Mouse (Mus musculus) lung, embryonic 14.5 days (tissue): ENCODE results near the gene Snw1. TPM values are rescaled to one million over a fixed set of nuclear protein-coding genes. Genes with fewer than 3 reads are reported as not detected.
"Not testable (repeated sequence)": the region's sequence is repeated elsewhere in the genome, so short reads cannot be mapped to it uniquely, and the experiment has no call there.

Experiments
- ATAC-seq: fragments of 200-750 bp; cut with Nextera tagmentation; 2 replicates; pipeline ENCODE4 v1.8.0; 2017; ENCODE audit warnings: mild to moderate bottlenecking, moderate TSS enrichment, moderate library complexity; ENCODE audit not compliant: insufficient read depth
- DNase-seq: peaks from one replicate; pipeline ENCODE4 v3.0.0-alpha.2; 2015
- H3K27ac ChIP-seq: fragments of 300-500 bp; sonication (generic); 2 replicates; pipeline ENCODE4 v1.5.1; 2014; ENCODE audit warnings: low read depth, mild to moderate bottlenecking, moderate library complexity
- H3K27me3 ChIP-seq: fragments of 300-500 bp; sonication (generic); 2 replicates; pipeline ENCODE4 v1.6.1; 2014; ENCODE audit warnings: low read length, control low read depth; ENCODE audit not compliant: insufficient read depth
- H3K36me3 ChIP-seq: fragments of 300-500 bp; sonication (generic); 2 replicates; pipeline ENCODE4 v1.6.1; 2014; ENCODE audit warnings: control low read depth; ENCODE audit not compliant: insufficient read depth
- H3K4me1 ChIP-seq: fragments of 300-500 bp; sonication (generic); 2 replicates; pipeline ENCODE4 v1.6.1; 2014; ENCODE audit warnings: antibody characterized with exemption, control low read depth; ENCODE audit not compliant: insufficient read depth
- H3K4me2 ChIP-seq: fragments of 300-500 bp; sonication (generic); 2 replicates; pipeline ENCODE4 v1.6.1; 2014; ENCODE audit warnings: mild to moderate bottlenecking
- H3K4me3 ChIP-seq: fragments of 300-500 bp; sonication (generic); 2 replicates; pipeline ENCODE4 v1.5.1; 2014; ENCODE audit warnings: low read depth, low read length
- H3K9ac ChIP-seq: fragments of 300-500 bp; sonication (generic); 2 replicates; pipeline ENCODE4 v1.6.1; 2014
- H3K9me3 ChIP-seq: fragments of 300-500 bp; sonication (generic); 2 replicates; pipeline ENCODE4 v1.6.1; 2016; ENCODE audit warnings: low read depth, low read length, control low read depth
- CTCF ChIP-seq: IDR thresholded peaks from 2 replicates; pipeline ENCODE4 v1.5.1; 2016; ENCODE audit warnings: antibody characterized with exemption, low read depth
- WGBS: fragments of 180-500 bp; shearing (Covaris S2); extraction: QIAGEN DNeasy Blood & Tissue Kit; methylation state at CpG from one replicate; pipeline ENCODE4 v1.1.7; 2014; 5-methylcytosine and 5-hydroxymethylcytosine counted together
- polyA plus RNA-seq: library from polyadenylated mRNA; unstranded; fragments of >200 nt; fragmentation: Nextera tagmentation; extraction: Ambion mirVana; gene quantifications from 2 replicates; pipeline ENCODE4 v1.2.1, GENCODE M21; 2014

The Snw1 gene
- 126 and 131 TPM in 2 replicates for polyA plus RNA-seq

DNA sequence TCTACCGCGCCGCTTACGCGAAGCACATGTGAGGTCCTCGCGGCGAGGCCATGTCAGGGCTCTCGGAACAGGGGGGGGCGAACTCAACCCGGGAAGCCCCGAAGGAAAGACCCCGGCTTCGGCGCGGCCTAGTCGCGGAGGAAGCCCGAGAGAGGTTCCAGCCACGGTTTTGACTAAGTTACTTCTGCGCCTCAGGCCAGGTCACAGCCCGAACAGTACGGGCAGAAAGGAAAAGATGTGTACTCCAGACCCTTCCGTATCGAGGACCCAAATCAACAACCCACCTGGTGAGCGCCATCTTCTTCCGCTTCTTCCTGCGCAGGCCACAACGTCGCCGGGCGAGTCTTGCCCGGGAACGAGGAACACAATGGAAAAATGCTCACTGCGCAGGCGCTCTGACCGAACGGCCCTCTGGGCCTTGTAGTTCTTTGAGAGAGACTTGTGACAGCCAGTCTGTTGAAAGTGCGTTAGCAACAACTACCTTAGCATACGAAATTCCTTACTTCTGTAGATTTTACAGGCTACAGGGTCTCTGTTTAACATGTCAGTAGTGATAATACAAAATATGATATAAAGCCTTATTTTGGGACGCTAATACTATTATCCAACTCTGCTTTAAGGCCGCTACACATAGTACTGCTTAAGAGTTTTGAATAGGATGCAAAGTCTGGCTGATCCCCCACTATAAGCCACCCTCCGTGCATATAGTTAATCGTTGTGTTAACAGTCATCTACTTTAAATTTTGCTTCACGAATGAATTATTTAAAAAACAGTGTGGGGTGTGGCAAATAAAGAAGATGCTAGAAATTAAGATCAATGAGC is at the start of gene Snw1:
Gene Snw1 (minus strand): TSS at position 311 of the 823 bp plus-strand sequence.
- Histone ChIP-seq H3K9me3 (no peaks in the 10 kb centered on the region), H3K27me3 (no peaks in the 10 kb centered on the region), H3K9ac (peak within 1 kb of the TSS; percentile 93), H3K4me1 (0 out of 2 replicates have a peak, but pooled peaks cover 4% of the 10 kb centered on the region), H3K4me3 (peak within 1 kb of the TSS; percentile 85), H3K36me3 (peaks cover 18% of the 10 kb centered on the region), H3K4me2 (peak within 1 kb of the TSS; percentile 78), H3K27ac (peak within 1 kb of the TSS; percentile 86)
- no peak for TF ChIP-seq CTCF
- ATAC-seq (peak; percentile 97), DNase-seq (peak; percentile 99)
- 3% methylated on average over 45 of the region's 45 CpGs for WGBS

DNA sequence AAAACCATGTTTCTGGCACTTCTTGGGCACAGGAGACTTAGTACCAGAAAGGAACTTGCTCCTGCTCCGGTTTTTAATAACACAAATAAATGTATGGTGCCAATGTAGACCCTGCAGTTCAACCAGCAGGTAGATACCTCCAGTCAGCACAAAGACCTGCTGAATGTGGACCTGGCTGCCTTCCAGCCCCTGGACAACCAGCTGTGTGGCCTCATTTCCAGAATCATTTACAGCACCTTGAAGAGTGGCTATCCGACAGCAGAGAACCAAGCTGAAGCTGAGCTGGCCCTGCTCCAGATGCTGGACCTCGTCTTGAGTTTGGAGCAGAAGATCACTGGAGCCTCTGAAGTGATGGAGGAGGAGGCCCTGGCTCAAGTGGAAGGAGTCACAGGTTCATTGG is 47.5 kb upstream of the Snw1 start:
- H3K9me3 ChIP-seq, H3K9ac ChIP-seq, H3K36me3 ChIP-seq, H3K27me3 ChIP-seq, ATAC-seq, H3K4me1 ChIP-seq, H3K4me3 ChIP-seq, H3K4me2 ChIP-seq, DNase-seq, H3K27ac ChIP-seq: not testable (repeated sequence)
- WGBS = 60% methylated on average over 3 of the region's 3 CpGs

DNA sequence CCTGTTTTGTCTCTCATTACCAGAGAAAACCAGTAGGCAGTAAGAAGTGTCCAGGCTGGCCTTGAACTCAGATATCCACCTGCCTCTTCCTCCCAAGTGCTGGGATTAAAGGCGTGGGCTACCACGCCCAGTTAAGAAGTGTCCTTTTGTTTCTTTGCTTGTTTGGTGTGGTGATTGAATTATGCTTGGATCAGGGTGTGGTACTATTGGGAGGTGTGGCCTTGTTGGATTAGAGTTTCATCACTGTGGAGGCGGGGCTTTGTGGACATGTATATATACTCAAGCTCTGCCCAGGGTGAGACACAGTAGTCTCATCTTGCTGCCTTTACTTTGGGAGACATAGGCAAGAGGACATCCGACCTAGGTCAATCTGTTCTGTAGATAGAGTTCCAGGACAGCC is 41.9 kb upstream of the Snw1 start, which contains the start of gene Gm8300:
Gene Gm8300 (plus strand): TSS at position 301 of the 400 bp plus-strand sequence.
- H3K27me3 ChIP-seq, DNase-seq, ATAC-seq, H3K4me2 ChIP-seq, H3K4me3 ChIP-seq, H3K9me3 ChIP-seq, H3K9ac ChIP-seq, H3K27ac ChIP-seq, H3K36me3 ChIP-seq, H3K4me1 ChIP-seq: not testable (repeated sequence)
- WGBS = 87% methylated on average over 4 of the region's 4 CpGs

DNA sequence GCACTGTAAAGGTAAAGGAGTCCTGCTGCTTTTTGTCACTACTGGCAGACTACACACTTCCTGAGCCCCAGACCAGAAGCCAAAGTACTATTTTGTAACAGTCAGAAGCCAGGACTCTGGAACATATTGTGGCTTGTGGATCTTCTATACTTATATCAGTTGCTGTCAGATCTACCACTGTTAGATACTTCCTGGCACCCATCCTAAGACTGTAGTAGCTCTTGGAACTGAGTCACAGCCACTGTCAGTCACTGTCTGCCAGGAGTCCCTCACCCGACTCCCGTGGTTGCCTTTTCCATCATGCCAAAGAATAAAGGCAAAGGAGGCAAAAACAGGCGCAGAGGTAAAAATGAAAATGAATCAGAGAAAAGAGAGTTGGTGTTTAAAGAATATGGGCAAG is 22.3 kb upstream of the Snw1 start, which contains the start of gene Gm5788:
Gene Gm5788 (plus strand): TSS at position 301 of the 400 bp plus-strand sequence.
- H3K36me3 ChIP-seq, H3K4me3 ChIP-seq, H3K4me2 ChIP-seq, H3K9ac ChIP-seq, H3K27me3 ChIP-seq, H3K27ac ChIP-seq, DNase-seq, ATAC-seq, H3K9me3 ChIP-seq, H3K4me1 ChIP-seq: not testable (repeated sequence)
- 89% methylated on average over 3 of the region's 3 CpGs for WGBS

DNA sequence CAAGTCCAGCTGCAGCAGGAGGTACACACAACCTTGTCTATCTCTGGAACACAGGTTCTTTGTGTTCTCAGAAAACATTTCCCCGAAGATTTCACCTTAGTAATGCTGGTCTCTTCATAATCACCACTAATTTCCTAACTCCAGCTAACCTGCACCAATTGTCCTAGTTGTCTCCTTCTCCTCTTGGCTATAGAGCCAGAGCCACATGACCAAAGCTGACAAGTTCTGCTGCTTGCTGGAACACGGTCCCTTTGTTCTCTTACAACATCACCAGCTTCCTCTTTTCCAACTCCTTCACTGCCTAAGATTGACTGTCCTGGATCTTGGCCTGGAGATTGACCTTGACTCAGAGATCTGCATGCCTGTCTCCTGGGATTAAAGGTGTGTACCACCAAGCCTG is 16.6 kb upstream of the Snw1 start:
- 63% methylated on average over 2 of the region's 2 CpGs for WGBS
- not testable (repeated sequence) for ATAC-seq, H3K27ac ChIP-seq, H3K27me3 ChIP-seq, H3K4me1 ChIP-seq, H3K9ac ChIP-seq, H3K9me3 ChIP-seq, H3K4me2 ChIP-seq, DNase-seq, H3K4me3 ChIP-seq, H3K36me3 ChIP-seq

DNA sequence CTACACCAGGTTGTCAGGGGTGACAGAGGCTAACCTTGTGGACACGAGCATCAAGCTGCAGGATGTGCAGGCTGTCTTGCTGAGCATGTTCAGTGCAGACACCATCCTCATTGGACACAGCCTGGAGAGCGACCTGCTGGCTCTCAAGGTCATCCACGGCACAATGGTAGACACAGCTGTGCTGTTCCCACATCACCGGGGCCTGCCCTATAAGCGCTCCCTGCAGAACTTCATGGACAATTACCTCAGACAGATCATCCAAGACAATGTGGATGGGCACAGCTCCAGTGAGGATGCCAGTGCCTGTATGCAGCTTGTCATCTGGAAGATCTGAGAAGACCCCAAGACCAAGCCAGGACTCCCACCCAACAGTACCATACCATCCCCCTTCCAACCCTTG is 10.4 kb upstream of the Snw1 start:
- not testable (repeated sequence) for ATAC-seq, H3K27ac ChIP-seq, H3K9me3 ChIP-seq, H3K4me3 ChIP-seq, H3K4me1 ChIP-seq, DNase-seq, H3K4me2 ChIP-seq, H3K27me3 ChIP-seq, H3K36me3 ChIP-seq, H3K9ac ChIP-seq
- 79% methylated on average over 5 of the region's 5 CpGs for WGBS

DNA sequence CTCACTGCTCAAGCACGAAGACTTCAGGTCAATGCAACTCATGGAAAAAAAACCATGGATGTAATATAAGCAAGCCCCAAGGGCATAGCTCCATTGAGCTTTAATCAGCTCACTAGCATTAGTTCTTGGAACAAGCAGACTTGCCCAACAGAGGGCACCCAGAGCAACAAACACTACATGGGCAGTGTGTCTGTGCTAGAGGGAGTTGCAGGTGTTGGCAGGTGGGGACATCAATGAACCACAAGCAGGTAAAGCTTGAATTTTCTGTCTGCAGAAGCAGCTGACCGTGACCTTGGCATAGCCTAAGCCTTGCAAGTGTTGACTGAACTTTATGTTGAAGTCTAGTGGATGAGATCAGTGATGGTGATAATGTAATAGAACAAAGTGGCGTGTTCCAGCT is 2.7 kb upstream of the Snw1 start:
- 0 out of 2 replicates have a peak, but pooled peaks cover 4% of the 10 kb centered on the region for H3K4me1 ChIP-seq
- WGBS = 75% methylated on average over 3 of the region's 3 CpGs
- ATAC-seq (no peak), DNase-seq (no peak)
- 0 out of 2 replicates have a peak, but pooled peaks cover 1% of the 10 kb centered on the region for H3K36me3 ChIP-seq
- H3K4me3 ChIP-seq = no peak overlapping the region
- no peak overlapping the region for H3K27ac ChIP-seq
- no peaks in the 10 kb centered on the region for H3K27me3 ChIP-seq
- no peak for TF ChIP-seq CTCF
- H3K9me3 ChIP-seq = no peaks in the 10 kb centered on the region
- H3K4me2 ChIP-seq = no peak overlapping the region
- no peak overlapping the region for H3K9ac ChIP-seq
